Mouse (Mus musculus): Measurements from ENCODE around the gene Bicra.
A peak's percentile ranks its signal among the peaks of the same experiment; 100 is the strongest.

Bicra gene

DNA sequence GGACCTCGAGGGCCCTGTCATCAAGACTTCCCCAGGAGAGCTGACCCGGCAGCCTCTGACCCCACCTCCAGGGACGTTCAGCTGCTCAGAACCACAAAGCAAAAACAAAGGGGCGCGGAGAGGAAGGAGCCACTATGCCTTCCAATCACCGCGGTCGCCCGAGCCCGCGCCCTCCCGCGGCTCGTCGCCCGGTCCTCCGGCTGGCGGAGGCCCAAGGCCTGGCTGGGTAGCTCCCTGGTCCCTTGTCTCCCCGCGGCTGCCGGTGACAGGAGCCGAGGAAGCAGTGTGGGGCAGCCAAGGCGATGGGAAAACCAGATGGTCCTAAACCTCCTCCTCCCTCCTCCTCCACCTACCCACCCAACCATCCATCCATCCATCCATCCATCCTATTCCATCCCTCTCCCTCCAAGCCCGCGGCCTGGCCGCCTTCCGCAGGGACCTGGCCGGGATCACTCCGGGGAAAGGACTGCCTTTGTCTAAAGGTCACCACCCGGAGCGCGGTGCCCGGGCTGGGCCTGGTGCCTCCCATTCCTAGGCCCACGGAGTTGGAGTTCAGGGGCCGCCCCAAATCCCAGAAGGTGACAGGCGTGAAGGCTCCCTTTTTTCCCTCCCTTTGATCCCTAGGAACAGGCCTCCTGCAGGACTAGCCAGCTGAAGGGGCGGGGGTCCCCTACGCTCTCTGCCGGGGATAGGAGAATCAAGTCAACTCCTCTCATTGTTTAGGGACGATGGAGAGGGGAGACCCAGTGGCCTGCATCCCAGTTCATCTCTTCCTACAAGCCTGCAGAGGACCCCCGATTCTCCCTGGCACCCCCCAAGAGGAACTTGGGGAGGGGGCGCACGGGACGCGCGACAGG, 1.0 kb downstream of the Bicra start:
- peak; percentile 77 to 80 for DNase-seq

DNA sequence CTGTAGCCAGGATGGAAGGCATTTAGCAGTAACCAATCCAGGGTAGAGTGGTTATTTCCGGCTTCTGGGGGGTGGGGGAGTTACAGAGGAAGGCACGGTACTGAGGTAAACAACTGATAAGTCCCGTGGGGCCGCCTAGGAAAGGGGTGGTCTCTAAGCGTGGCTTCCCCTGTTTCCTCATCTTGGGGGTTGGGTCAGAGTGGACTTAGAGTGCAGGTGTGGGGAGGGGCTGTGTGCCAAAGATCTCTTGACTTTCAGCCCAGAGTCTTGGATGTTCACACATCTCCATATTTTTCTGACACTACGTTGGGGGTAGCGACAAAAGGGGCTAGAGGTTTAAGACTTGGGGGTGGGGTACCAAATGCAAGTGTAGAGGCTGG, 1.6 kb downstream of the Bicra start:
- peak; percentile 50 to 58 for DNase-seq

DNA sequence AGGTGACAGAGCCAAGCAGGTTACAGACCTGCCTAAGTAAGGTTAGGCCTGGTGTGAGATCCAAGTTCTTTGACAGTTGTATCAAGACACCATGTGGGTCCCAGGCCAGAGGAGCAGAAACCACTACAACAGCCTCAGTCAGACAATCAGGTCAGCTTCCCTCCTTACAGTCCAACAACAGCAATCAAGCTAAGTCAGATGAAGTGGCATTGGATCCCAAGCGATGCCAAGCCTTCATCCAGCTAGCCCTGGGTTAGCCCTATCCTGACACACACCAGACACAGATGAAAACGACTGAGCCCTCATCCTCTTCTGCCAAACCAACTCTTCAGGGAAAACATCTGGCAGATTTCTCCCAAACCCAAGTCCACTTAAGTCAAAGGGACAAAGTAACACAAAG, 2.2 kb downstream of the Bicra start:
- no peak for DNase-seq

DNA sequence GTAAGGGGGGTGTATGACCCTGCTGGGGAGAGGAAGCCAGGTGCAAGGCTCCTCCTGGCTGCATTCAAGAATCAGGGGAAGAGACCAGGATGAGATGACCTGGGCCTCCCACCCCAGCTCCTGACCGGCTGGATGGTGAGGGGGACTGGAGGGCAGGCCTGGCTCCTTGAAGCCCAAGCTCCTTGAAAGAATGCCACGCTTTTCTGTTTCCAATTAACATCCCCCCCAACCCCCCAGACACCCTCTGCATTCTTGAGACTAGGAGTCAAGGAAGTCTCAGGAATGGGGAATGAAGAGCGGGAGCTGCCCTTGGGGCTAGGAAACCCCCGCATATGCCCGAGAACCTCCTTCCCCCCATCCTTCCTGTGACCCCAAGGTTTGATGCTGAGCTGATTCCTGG, 3.2 kb downstream of the Bicra start:
- no peak for DNase-seq

DNA sequence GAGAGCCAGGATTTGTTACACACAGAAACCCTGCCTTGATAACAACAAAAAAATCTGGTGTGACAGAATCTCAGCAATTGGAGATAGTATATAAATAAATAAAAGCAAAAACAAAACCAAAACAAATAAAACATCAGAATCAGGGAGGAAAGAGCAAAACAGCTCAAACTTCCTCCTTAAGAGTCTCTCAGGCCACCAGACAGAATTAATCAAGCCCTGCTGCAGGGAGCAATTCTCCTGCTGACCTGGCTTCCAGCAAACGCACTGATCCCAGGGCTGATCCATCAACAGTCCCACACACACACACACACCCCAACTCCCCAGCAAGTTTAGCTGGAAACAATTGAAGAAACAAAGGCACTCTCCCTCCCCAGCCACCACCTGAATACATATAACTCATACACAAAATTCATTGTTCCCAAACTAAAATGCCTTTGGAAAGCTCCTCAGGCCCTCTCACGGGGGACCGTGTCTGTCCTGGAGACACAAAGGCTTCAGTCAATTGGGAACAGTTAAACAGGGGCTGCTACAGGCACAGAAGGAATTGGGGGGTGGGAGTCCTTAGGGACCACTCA, 3.8 kb downstream of the Bicra start:
- DNase-seq: no peak

DNA sequence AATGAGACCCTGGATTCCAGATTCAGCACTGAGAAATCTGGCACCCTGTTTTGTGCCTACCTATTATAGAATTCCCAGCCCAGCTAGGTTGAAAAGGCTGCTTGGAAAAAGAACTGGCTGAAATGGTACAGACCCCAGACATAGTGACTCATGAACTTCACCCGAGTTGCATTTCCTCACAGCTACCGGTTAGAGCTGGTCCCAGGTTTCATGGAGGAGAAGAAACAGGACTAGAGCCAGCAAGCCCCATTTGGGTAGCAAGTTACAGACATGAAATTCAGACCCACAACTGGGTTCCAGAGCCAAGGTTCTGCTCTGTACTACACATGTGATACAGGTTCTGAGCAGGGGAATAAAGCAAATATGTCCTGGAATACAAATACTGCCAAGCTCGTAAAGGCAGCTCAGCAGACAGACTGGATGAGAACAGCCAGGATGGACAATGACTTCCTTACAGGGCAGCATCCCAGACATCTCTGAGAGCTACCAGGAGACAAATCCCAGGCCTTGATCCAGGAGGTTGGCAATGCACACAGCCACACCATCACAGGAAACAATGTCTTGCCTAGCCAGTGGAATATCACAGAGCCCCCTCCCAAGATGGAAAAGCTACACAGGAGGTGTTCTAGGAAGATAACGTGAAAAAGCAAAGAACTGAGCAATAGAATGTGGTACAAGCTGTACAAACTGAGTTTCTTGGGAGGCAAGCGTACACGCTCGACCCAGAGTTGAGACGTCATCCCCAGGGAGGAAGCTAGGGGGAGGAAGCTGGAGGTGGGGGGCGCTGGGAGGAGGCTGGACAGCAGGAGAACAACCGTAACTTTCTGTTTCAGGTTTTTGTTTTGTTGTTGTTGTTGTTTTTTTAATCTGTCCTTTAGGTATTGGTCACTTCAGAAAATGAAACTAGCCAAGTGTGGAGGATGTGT, 4.6 kb downstream of the Bicra start:
- no peak for DNase-seq

DNA sequence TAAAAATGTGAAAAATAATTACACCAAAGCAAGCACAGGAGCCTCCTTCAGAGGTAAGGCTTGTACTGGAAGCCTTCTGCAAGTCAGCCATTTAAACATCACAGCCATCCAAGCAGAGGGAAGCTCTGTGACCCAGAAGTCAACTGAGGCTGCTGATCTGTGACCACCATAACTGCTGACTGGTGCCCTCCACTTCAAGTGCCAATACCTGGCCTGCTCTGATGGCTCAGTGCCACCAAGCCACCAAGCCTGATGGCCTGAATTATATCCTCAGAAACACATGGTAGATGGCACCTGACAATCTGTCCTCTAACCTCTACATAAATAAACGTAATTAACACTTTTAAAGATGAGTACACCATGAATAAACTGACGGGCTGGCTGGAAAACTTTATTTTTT, 6.5 kb downstream of the Bicra start:
- DNase-seq: no peak

DNA sequence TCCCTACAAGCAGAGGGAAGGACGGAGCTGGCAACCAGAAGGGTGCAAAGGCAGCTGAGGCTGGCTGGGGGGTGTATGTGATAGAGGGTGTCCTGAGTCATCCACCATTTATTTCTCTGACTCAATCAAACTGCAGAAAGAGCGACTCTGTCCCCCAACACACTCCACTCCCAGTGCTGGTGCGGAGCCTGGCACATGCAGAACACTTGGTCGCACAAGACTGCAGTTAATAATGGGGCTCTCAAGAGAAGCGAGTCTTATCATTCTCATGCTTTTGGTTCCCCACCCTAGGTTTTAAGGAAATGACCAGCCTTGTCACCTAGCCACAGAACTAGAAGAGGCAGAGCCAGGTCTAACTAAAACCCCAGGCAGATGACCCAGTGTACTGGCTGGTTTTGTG, 8.4 kb downstream of the Bicra start:
- no peak for DNase-seq

DNA sequence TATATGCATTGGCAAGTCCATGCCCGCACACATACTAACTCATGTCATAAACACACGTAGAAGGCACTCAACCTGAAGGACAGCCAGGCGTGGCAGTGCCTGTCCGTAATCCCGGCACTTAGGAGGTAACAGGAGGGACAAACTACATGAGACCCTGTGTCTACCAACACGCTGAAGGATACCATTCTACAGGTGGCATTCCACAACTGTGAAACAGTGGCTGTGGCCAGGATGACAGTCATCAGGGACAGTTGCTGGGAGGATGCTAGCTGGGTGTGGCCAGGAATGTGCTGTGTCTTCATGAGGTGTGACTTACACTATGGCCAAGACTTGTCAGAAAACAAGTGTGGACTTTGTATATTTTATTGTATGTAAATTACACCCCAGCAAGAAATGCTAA, 10.7 kb downstream of the Bicra start:
- no peak for DNase-seq

DNA sequence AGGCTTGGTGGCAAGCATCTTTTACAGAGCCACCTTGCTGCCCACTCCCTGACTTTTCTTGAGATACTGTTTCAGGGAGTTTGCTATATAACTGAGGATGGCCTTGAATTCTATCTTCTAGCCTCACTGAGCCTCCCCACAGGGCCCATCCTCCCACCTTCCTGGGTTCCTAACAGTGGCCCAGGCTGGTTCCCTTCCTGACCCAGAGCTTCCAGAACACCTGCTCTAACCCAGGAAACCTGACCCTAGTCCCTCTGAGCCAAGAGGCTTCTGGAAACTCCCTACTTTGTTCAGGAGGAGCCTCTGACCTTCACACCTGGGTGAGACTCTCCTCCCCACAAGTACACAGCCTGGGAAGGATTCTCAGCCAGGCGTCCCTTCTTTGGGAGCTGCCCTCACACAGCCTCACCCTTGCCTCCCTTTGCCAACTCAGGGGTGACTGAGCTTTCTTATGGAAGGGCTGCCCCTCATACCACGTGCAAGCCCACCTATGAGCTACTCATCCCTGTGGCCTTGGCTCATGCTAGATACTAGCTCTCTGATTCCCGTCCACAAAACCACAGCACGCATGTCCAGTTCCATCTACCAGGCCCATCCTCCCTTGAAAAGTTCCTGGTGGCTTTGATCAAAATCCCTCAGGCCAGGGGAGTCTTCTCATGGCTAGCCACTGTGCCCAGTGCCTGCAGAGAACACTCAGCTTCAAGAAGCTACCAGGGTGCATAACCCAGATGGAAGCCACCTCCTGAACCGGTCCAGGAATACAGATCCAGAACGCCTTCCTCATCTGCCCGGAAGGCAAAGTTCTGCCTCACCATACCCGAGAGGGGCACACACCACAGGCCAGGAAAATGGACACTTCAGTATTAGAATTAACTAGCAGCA, 13.9 kb downstream of the Bicra start:
- DNase-seq: no peak

DNA sequence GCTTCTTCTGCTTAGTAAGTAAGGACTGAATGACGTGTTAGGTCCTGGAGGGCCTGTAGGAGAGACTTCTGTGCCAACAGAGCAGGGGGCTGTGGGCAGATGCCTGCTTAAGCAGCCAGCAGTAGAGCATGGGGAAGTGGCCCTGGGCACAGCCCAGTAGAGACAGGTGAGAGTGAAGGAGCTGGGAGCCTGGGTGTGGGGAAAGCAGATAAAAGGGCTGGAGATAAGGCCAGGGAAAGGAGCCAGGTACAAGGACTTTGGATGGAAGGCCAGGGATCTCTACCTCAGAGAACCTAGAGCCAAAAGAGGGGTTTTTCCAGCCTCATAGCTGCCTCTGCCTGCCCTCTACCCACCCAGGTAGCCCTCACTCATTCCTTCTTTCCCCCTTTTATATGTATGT, 14.7 kb downstream of the Bicra start:
- DNase-seq: no peak

DNA sequence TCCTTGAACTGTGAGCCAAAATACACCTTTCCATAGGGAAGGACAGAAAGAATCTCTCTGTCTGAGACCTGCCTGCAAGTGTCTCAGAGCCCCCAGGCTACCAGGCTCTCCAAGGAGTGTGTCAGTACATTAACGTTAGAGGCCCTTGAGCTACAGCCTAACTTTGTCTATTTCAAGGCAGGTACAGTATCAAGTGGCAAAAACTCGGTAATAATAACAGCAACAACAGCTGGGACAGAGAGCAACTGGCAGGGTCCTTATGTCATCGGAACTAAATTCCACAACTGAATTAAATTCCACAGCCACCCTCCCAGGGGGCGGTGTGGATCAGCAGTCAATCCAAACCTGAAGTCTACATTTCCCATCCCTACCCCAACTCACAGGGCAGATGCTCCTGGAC, 16.6 kb downstream of the Bicra start:
- DNase-seq: no peak

DNA sequence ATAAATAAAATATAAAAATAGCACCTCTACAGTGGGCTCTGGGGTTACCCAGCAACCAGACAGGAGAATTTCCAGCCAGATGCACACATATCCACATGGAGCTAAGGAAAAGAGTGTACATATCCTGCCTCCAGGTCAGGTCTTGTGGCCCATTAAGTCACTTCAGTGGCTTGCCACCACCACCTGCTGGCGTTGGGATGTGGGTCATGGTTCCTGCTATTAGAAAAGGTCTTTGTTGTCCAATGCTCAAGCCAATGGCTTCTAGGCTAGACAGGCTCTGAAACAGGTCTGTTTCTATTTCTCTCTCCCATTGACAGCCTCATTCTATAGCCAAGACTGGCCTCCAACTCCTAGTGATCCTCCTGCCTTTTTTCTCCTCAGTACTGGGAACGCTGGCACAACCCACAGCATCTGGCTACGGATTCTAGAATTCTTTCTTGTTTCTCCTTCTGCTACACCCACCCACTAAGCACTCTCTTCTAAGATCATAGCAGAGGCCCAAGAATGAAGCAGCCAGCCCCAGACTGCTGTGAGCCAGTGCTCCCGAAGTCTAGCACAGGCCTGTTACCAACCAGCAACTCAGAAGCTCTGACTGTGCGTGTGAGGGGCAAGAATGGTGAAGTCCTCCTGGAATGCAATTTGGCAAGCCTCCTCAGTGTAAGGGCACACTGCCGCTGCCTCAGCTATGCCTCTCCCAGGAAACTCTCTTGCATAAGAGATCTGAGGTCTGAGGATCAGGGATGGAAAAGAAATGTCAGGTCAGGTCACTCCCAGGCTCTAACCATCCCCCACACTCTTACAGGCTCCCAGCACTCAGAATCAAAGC, 19.4 kb downstream of the Bicra start:
- peak; percentile 49 to 82 for DNase-seq

DNA sequence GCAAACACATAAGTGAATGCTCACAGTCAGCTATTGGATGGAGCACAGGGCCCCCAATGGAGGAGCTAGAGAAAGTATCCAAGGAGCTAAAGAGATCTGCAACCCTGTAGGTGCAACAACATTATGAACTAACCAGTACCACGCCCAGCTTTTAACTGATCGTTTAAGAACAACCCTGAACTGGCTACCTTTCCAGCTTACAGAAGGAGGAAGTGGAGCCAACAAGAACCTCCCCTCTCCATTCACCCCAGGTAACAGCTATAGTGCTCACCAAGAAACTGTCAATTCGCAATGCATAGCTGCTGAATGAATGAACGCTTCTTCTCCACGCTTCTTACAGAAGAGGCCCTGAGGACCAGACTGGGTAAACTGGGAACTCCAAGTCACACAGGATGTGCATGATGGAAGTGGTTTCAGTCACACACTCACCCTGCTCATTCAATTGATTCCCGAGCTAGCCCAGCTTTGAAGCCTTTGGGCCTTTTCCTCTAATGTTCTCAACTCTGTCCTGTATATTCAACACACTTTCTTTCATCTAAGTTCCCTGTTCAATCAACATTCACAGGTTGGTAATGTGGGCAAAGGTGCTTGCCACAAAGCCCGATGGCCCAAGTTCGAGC, 23.0 kb downstream of the Bicra start:
- DNase-seq: no peak

DNA sequence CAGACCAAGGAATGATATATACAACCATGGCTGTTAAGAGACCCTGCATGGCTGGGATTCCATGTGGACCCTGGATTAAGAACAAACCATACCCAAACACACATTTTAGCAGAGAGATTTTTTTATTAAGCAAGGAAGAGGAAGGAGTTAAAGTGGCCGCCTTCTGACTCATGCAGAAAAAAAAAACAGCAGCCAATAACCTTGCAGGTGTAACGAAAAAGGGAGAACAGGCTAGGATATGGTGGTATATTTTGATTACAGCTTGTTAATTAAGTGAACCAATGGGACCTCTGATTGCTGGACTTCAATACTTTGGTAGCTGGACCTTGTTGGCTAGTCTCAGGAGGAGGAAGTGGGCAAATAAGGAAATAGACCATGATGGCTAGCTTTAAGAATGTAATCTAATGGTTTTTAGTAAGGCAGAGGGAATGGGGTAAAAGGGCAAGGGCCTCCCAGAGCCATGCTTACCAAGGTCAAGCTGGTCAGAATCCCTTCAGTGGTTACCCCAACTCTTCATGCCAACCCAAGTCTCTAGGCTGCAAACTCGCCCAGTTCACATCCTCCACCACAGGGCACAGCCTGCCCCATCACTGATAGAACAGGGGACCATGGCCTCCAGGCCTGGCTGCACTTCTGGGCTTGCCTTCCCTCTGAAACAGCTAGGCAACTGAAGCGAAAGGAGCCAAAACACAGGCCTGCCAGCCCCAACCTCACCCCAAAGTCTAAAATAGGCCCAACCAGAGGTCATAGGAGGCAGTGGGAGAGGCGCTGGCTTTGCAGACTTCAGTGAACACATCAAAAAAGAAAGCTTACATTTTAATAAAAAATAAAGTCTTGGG, 28.2 kb downstream of the Bicra start:
- DNase-seq: no peak

DNA sequence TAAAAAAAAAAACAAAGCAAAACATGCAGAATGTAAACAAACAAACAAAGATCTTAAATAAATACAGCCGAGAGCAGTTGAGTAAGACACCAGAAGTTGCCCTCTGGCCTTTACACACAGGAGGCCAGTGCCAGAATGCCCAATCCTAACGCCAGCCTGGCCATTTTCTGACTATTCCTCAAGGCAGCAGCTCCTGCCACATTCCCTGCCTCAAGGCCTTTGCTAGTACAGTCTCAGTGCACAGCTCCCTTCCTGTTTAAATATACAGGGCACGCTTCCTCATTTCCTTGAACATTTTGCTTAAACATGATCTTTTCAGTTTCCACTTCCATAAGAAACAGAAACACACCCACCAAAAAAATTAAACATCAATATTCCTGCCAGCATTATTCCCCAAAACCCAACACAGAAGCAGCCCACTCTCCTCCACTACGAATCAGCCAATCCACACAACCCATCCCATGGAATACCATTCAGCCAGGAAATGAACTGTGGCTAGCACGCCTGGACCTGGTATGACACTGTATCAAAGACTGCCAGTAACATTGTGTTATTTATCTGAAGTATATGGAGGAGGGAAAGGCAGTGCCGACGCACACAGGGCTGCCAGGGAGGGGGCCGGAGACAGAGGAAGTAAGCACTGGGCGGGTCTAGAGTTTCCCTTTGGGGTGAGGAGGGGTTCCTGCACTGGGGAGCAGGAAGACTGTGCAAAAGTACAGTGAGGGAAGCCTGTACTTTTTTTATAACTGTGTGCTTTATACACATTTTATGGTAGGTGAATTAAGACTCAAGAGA, 29.5 kb downstream of the Bicra start:
- DNase-seq: no peak

DNA sequence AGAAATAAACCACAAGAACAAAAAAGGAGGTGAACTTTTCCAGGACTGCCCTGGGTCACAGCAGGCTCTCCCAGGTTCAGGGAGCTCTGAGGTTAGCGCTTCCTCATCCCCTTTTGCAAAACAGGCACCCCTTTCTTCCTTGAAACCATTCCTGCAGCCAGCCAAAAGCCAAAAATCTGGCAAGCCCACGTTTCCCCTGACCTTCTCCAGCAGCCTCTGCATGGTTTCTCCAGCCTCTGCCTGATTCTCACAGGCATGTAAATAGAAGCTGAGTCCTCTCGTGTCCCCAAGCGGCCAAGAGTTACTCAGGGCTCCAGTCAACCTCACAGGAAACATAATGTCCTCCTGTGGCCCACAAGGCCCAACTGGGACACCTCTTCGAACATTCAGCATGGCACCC, 32.3 kb downstream of the Bicra start:
- no peak for DNase-seq

DNA sequence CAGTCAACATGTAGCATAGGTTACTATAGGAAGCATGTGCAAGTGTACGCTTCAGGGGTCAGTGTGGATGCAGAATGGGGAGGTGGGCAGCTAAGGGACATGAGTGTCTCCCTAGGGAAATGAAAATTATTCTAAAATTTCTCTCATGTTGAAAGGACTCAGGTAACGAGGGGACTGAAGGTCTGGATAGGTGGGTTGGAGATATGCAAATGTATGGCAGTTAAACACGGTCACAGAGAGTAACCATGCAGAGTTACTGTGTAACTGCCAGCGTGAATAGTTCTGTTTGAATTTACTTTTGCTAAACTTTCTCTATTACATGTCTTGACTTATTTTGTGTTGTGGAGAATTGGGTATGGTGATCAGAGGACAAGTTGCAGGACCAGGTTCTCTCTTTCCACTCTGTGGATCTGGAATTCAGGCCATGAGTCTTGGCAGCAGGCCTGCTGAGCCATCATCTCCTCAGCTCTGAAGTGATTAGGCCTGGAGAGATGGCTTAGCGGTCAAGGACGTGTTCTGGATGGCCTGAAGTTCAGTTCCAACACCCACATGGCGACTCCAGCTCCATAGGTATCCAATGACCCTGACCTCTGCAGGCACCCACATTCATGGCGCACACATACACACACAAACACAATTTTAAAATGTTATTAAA, 33.1 kb downstream of the Bicra start:
- peak; percentile 61 to 80 for DNase-seq

DNA sequence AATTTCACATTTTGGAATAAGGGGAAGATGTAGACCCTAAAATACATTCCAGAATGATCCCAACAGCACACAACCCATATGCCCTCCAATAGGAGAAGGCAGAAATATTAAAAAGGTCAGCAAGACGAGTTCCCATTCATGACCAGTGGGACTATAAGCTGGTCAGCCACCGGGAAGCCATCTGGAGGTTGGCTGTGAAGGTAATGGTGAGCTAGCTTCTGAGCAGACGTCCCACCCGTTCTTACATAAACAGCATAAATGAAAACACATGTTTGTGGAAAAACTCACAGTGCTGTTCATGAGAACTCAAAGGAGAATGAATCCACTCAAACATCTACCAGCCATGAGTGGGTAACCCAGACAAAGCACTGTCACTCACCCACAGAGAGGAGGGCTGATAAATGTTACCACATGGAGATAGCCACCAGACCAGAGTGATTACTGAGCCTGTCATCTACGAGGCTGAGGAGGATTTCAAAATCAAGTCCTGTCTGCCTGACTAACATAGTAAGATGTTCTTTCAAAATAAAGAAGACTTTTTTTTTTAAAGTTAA, 33.9 kb downstream of the Bicra start:
- no peak for DNase-seq
